7 mouse cellular contexts compared by ENCODE assay signal in genomic region chr1:150993162-150994064, GRCm38 (mm10). TPM values are rescaled to one million over a fixed set of nuclear protein-coding genes. Genes with fewer than 3 reads are reported as not detected.
DNase-seq lines count a peak whose midpoint lies in the region; ATAC-seq and TF ChIP-seq lines count a peak whose summit lies in the region.

TSS of gene Hmcn1 (minus strand) at chr1:150993435.

- peak; percentile 81 for ATAC-seq in hindbrain, embryonic 13.5 days (ENCODE audit: low FRiP score)
- peak; percentile 65 for ATAC-seq in liver, embryonic 13.5 days (ENCODE audit: low read depth)

- H3K27me3 ChIP-seq in hindbrain, embryonic 13.5 days: peaks cover 12% of the 10 kb centered on the region
- H3K27me3 ChIP-seq in liver, embryonic 13.5 days: peaks cover 25% of the 10 kb centered on the region

- peak; percentile 81 for DNase-seq in ES-E14 (ENCODE audit: low read depth, low spot score)
- DNase-seq in adrenal gland, postnatal 14 days: peak; percentile 50
- peak; percentile 84 for DNase-seq in forelimb bud, embryonic 11.5 days (ENCODE audit: low read depth, low spot score)
- peak; percentile 9 for DNase-seq in liver, embryonic 13.5 days
- DNase-seq in neural tube, embryonic 10.5 days (ENCODE audit: extremely low spot score, low spot score): peak; percentile 85
- peak; percentile 74 for DNase-seq in thymus, postnatal 14 days

- peak within 1 kb of the TSS; percentile 58 for H3K9ac ChIP-seq in ES-E14 (ENCODE audit: insufficient read depth, low read depth, low read length, poor library complexity, severe bottlenecking)
- peak within 1 kb of the TSS; percentile 75 for H3K9ac ChIP-seq in hindbrain, embryonic 13.5 days
- H3K9ac ChIP-seq in liver, embryonic 13.5 days: peak within 1 kb of the TSS; percentile 51

- H3K36me3 ChIP-seq in ES-E14 (ENCODE audit: control insufficient read depth, insufficient read depth, low read length, poor library complexity, severe bottlenecking): no peaks in the 10 kb centered on the region
- no peaks in the 10 kb centered on the region for H3K36me3 ChIP-seq in hindbrain, embryonic 13.5 days
- no peaks in the 10 kb centered on the region for H3K36me3 ChIP-seq in liver, embryonic 13.5 days

- in situ Hi-C loops in ES-E14 (cut with MboI; ENCODE audit: low sequenced_read_pairs in 2 of 2, unreplicated experiment in 2 of 2): no loop called here

- peak within 1 kb of the TSS; percentile 92 for H3K4me2 ChIP-seq in hindbrain, embryonic 13.5 days
- peak within 1 kb of the TSS; percentile 63 for H3K4me2 ChIP-seq in liver, embryonic 13.5 days

- no peaks in the 10 kb centered on the region for H3K4me1 ChIP-seq in ES-E14 (ENCODE audit: control insufficient read depth in 2 of 2, insufficient read depth in 2 of 2, low read length in 2 of 2, poor library complexity in 1 of 2)
- H3K4me1 ChIP-seq in hindbrain, embryonic 13.5 days (replicated peaks): peaks cover 24% of the 10 kb centered on the region
- peaks cover 3% of the 10 kb centered on the region; the same call in 1 of the 2 replicates for H3K4me1 ChIP-seq in liver, embryonic 13.5 days (replicated peaks)

- no peak within 1 kb of the TSS for H3K27ac ChIP-seq in ES-E14 (ENCODE audit: insufficient read depth, low read depth, low read length, poor library complexity, severe bottlenecking)
- 0 out of 2 replicates have a peak within 1 kb of the TSS, but pooled peaks have one; percentile 8 for H3K27ac ChIP-seq in hindbrain, embryonic 13.5 days
- no peak within 1 kb of the TSS for H3K27ac ChIP-seq in liver, embryonic 13.5 days

- H3K9me3 ChIP-seq in ES-E14 (ENCODE audit: control insufficient read depth, insufficient read depth, low read depth, low read length): no peaks in the 10 kb centered on the region
- 0 out of 2 replicates have a peak, but pooled peaks cover 5% of the 10 kb centered on the region for H3K9me3 ChIP-seq in hindbrain, embryonic 13.5 days
- H3K9me3 ChIP-seq in liver, embryonic 13.5 days (replicated peaks): no peaks in the 10 kb centered on the region

- under 1% methylated on average over 38 of the region's 38 CpGs for WGBS in hindbrain, embryonic 13.5 days
- under 1% methylated on average over 38 of the region's 38 CpGs for WGBS in liver, embryonic 13.5 days (ENCODE audit: insufficient replicate concordance)

- peak within 1 kb of the TSS; percentile 75 for H3K4me3 ChIP-seq in ES-E14 (ENCODE audit: insufficient read depth in 1 of 2, low read depth in 1 of 2, low read length in 2 of 2, poor library complexity in 1 of 2, severe bottlenecking in 1 of 2)
- H3K4me3 ChIP-seq in hindbrain, embryonic 13.5 days: peak within 1 kb of the TSS; percentile 52
- H3K4me3 ChIP-seq in liver, embryonic 13.5 days (replicated peaks): peak within 1 kb of the TSS; percentile 50

TF ChIP-seq in ES-E14, 5 proteins besides CTCF, POLR2A, EP300 and RAD21:
- no peak for TF ChIP-seq MAFK (IDR thresholded peaks at IDR 0.05; ENCODE audit: insufficient read depth, low read depth, low read length)
- no peak for TF ChIP-seq CHD2 (IDR thresholded peaks at IDR 0.05; ENCODE audit: low read depth, low read length)
- TF ChIP-seq ZNF384 (IDR thresholded peaks at IDR 0.05; ENCODE audit: low read depth, low read length): no peak
- no peak for TF ChIP-seq HCFC1 (IDR thresholded peaks at IDR 0.05; ENCODE audit: borderline replicate concordance, insufficient read depth, low read length)
- no peak for TF ChIP-seq ZC3H11A (IDR thresholded peaks at IDR 0.05; ENCODE audit: borderline replicate concordance, low read depth, low read length)

RNA-seq across cellular contexts. Expression of gene Hmcn1, which starts in this region (rescaled TPM):
- total RNA-seq in ES-E14 (2012; rRNA removed): 0.85 and 1.5 TPM in 2 replicates
- 4.2 and 6.9 TPM in 2 replicates for total RNA-seq in adrenal gland, postnatal 14 days (2021)
- 2.6 and 2.9 TPM in 2 replicates for polyA plus RNA-seq in hindbrain, embryonic 13.5 days (2015; fragmentation: Nextera tagmentation; extraction: Ambion mirVana)
- polyA plus RNA-seq in liver, embryonic 13.5 days (2015; fragmentation: Nextera tagmentation; extraction: Ambion mirVana): 1.9 and 2.6 TPM in 2 replicates

Comparison
In these comparisons a context has a peak if more than half of its experiments do, and no peak if none do; other contexts are left out.
1. DNase-seq: peak in every context shown above with its lines; median percentile 85 in neural tube, embryonic 10.5 days; 84 in forelimb bud, embryonic 11.5 days; 81 in ES-E14; 74 in thymus, postnatal 14 days; 50 in adrenal gland, postnatal 14 days; 9 in liver, embryonic 13.5 days.